Mouse (Mus musculus): ENCODE results near the gene 1810062G17Rik. TPM values are rescaled to one million over a fixed set of nuclear protein-coding genes. Genes with fewer than 3 reads are reported as not detected.

1810062G17Rik gene
- polyA plus RNA-seq, 1 experiment, result 0.46 TPM

DNA sequence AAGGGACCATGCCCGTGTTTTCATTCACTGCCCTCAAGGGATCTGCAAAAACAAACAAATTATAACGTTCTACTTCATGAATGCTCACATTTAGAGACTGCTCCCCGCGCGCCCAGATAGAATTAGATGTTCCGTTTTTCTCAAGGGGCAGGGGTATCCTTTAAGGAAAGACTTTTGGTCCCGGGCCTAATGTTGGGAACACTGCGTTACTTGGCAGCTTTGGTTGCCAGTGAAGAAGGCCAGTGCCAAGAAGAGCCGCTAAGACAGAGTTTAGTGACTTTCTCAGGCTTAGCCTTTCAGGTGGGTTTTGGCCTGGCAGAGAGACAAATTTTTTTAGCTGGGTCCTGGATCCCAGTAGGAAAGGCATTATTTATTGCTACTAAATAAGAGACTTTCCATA lies 20.5 kb downstream of the 1810062G17Rik start:
- Histone ChIP-seq H3K4me3 (no peak overlapping the region), H3K79me2 (ENCODE audit: control insufficient read depth, insufficient read depth) (no peaks in the 10 kb centered on the region), H3K27me3 (ENCODE audit: control insufficient read depth, insufficient read depth, insufficient read length) (no peaks in the 10 kb centered on the region), H3K4me2 (ENCODE audit: low read depth) (no peak overlapping the region), H3K36me3 (ENCODE audit: control insufficient read depth, insufficient read depth) (no peaks in the 10 kb centered on the region), H3ac (ENCODE audit: control insufficient read depth, insufficient read length) (no peak overlapping the region)
- no peak for TF ChIP-seq CEBPB (IDR thresholded peaks at IDR 0.05; ENCODE audit: insufficient read depth, poor library complexity, severe bottlenecking)
- no peak for TF ChIP-seq TCF12 (IDR thresholded peaks at IDR 0.05; ENCODE audit: insufficient read depth, poor library complexity, severe bottlenecking)
- no peak for TF ChIP-seq MAX (IDR thresholded peaks at IDR 0.05; ENCODE audit: low read depth)
- TF ChIP-seq MYOD1 (IDR thresholded peaks at IDR 0.05; ENCODE audit: control insufficient read depth in 1 of 3, insufficient read length in 2 of 3, low read depth in 2 of 3), result no peak
- no peak for TF ChIP-seq REST (IDR thresholded peaks at IDR 0.05; ENCODE audit: insufficient read depth, insufficient read length)
- TF ChIP-seq TCF3 (IDR thresholded peaks at IDR 0.05; ENCODE audit: insufficient read length, low read depth), result no peak
- no peak for TF ChIP-seq MYOG (IDR thresholded peaks at IDR 0.05; ENCODE audit: control insufficient read depth in 1 of 3, insufficient read depth in 1 of 3, insufficient read length in 2 of 3, low read depth in 2 of 3)
- no peak for TF ChIP-seq SRF (IDR thresholded peaks at IDR 0.05; ENCODE audit: control insufficient read depth, insufficient read length, low read depth)
- TF ChIP-seq USF1 (IDR thresholded peaks at IDR 0.05; ENCODE audit: low read depth), result no peak
- TF ChIP-seq E2F4 (IDR thresholded peaks at IDR 0.05; ENCODE audit: insufficient read depth), result no peak
- TF ChIP-seq POLR2AphosphoS2 (IDR thresholded peaks at IDR 0.05; ENCODE audit: insufficient read length, low read depth), result no peak

DNA sequence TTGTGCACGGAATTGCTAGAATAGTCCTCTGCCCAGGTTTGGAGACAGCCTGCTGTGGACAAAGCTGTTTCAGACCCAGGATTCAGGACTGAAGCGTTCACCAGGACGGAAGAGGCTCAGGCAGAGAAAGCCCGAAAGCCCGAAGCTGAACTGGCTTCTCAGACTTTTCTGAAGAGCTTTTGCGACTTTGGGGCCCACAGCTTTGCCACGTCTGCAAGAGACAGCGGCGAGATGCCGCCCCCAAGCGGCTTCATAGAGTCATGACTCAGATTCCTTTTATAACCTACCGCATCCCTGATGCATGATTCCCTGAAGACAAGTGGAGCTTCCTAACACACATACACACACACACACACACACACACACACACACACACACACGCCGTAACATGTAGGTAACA lies 21.0 kb downstream of the 1810062G17Rik start:
- Histone ChIP-seq H3K36me3 (ENCODE audit: control insufficient read depth, insufficient read depth) (no peaks in the 10 kb centered on the region), H3ac (ENCODE audit: control insufficient read depth, insufficient read length) (no peak overlapping the region), H3K4me3 (no peak overlapping the region), H3K79me2 (ENCODE audit: control insufficient read depth, insufficient read depth) (no peaks in the 10 kb centered on the region), H3K27me3 (ENCODE audit: control insufficient read depth, insufficient read depth, insufficient read length) (no peaks in the 10 kb centered on the region), H3K4me2 (ENCODE audit: low read depth) (peak overlapping the region; percentile 58)
- no peak for TF ChIP-seq MYOD1 (IDR thresholded peaks at IDR 0.05; ENCODE audit: control insufficient read depth in 1 of 3, insufficient read length in 2 of 3, low read depth in 2 of 3)
- no peak for TF ChIP-seq USF1 (IDR thresholded peaks at IDR 0.05; ENCODE audit: low read depth)
- no peak for TF ChIP-seq E2F4 (IDR thresholded peaks at IDR 0.05; ENCODE audit: insufficient read depth)
- TF ChIP-seq REST (IDR thresholded peaks at IDR 0.05; ENCODE audit: insufficient read depth, insufficient read length), result no peak
- TF ChIP-seq TCF12 (IDR thresholded peaks at IDR 0.05; ENCODE audit: insufficient read depth, poor library complexity, severe bottlenecking), result no peak
- no peak for TF ChIP-seq POLR2A (IDR thresholded peaks at IDR 0.05; ENCODE audit: insufficient read length, low read depth)
- TF ChIP-seq MYOG (IDR thresholded peaks at IDR 0.05; ENCODE audit: control insufficient read depth in 1 of 3, insufficient read depth in 1 of 3, insufficient read length in 2 of 3, low read depth in 2 of 3), result no peak
- TF ChIP-seq SRF (IDR thresholded peaks at IDR 0.05; ENCODE audit: control insufficient read depth, insufficient read length, low read depth), result no peak
- no peak for TF ChIP-seq CEBPB (IDR thresholded peaks at IDR 0.05; ENCODE audit: insufficient read depth, poor library complexity, severe bottlenecking)
- TF ChIP-seq POLR2AphosphoS2 (IDR thresholded peaks at IDR 0.05; ENCODE audit: insufficient read length, low read depth), result no peak

DNA sequence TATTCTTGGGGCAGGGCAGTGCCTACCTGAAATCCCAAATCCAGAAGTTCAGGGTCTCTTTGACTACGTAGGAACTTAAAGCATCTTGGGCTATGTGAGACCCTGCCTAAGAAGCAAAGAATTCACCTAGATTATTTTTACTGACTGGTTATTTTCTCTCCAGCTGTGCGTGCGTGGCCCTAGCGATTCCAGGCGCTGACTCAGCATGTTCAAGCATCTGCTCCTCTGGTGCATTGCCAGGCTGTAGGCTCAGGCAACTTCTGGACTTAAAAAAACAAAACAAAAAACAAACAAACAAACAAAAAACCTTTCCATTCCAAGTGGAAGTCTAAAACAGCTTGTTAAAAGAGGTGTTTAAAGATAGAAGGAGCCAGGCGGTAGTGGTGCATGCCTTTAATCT lies 22.5 kb downstream of the 1810062G17Rik start:
- Histone ChIP-seq H3ac (ENCODE audit: control insufficient read depth, insufficient read length) (no peak overlapping the region), H3K27me3 (ENCODE audit: control insufficient read depth, insufficient read depth, insufficient read length) (no peaks in the 10 kb centered on the region), H3K36me3 (ENCODE audit: control insufficient read depth, insufficient read depth) (no peaks in the 10 kb centered on the region), H3K4me2 (ENCODE audit: low read depth) (no peak overlapping the region), H3K79me2 (ENCODE audit: control insufficient read depth, insufficient read depth) (no peaks in the 10 kb centered on the region), H3K4me3 (no peak overlapping the region)
- TF ChIP-seq MYOD1 (IDR thresholded peaks at IDR 0.05; ENCODE audit: control insufficient read depth in 1 of 3, insufficient read length in 2 of 3, low read depth in 2 of 3) (no peak), TCF3 (IDR thresholded peaks at IDR 0.05; ENCODE audit: insufficient read length, low read depth) (no peak), E2F4 (IDR thresholded peaks at IDR 0.05; ENCODE audit: insufficient read depth) (no peak), CEBPB (IDR thresholded peaks at IDR 0.05; ENCODE audit: insufficient read depth, poor library complexity, severe bottlenecking) (no peak)

DNA sequence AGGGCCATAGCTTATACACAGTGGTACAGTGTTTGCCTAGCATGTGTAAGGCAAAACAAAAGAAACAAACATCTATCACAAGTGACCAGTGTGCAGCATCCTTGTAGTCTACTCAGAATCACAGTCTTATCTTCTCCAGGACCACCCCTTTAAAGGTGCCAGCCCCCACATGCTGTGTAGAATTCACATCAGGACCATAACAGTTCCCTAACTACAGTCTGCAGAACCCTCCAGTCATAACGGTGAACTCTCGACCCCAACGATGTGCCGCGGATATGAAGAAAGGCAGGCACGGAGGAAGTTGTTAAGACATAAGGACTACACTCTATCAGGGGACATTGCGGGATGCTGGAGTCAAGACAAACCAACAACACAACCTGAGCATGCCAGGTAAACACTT lies 23.7 kb downstream of the 1810062G17Rik start:
- no peak for TF ChIP-seq TCF3 (IDR thresholded peaks at IDR 0.05; ENCODE audit: insufficient read length, low read depth)
- no peak for TF ChIP-seq REST (IDR thresholded peaks at IDR 0.05; ENCODE audit: insufficient read depth, insufficient read length)
- no peak for TF ChIP-seq MYOD1 (IDR thresholded peaks at IDR 0.05; ENCODE audit: control insufficient read depth in 1 of 3, insufficient read length in 2 of 3, low read depth in 2 of 3)
- no peak for TF ChIP-seq POLR2A (IDR thresholded peaks at IDR 0.05; ENCODE audit: insufficient read length, low read depth)
- TF ChIP-seq USF1 (IDR thresholded peaks at IDR 0.05; ENCODE audit: low read depth), result no peak
- no peak for TF ChIP-seq CEBPB (IDR thresholded peaks at IDR 0.05; ENCODE audit: insufficient read depth, poor library complexity, severe bottlenecking)
- TF ChIP-seq SRF (IDR thresholded peaks at IDR 0.05; ENCODE audit: control insufficient read depth, insufficient read length, low read depth), result no peak
- TF ChIP-seq TCF12 (IDR thresholded peaks at IDR 0.05; ENCODE audit: insufficient read depth, poor library complexity, severe bottlenecking), result no peak
- Histone ChIP-seq H3K36me3 (ENCODE audit: control insufficient read depth, insufficient read depth) (no peaks in the 10 kb centered on the region), H3ac (ENCODE audit: control insufficient read depth, insufficient read length) (no peak overlapping the region), H3K79me2 (ENCODE audit: control insufficient read depth, insufficient read depth) (no peaks in the 10 kb centered on the region), H3K27me3 (ENCODE audit: control insufficient read depth, insufficient read depth, insufficient read length) (no peaks in the 10 kb centered on the region), H3K4me2 (ENCODE audit: low read depth) (no peak overlapping the region), H3K4me3 (no peak overlapping the region)

DNA sequence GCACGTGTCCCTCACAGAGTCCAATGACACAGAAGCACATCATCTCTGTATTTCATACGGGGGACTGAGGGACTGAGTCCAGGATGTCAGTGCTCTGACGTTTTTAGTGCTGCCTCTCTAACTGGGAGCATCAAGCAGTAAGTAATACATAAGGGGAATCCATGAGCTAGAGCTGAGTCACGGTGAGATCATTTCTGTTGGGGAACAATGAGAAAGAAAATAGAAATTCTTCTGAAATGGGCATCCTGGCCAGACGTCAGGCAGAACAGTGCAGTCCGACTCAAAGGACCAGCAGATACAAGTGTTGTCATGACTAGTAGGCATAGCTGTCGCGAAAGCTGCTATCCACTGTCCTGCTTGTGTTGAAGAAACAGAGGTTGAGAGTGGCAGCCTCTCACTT lies 25.2 kb downstream of the 1810062G17Rik start:
- H3K79me2 ChIP-seq (ENCODE audit: control insufficient read depth, insufficient read depth), result no peaks in the 10 kb centered on the region
- H3K4me3 ChIP-seq, result no peak overlapping the region
- no peak overlapping the region for H3ac ChIP-seq (ENCODE audit: control insufficient read depth, insufficient read length)
- TF ChIP-seq POLR2AphosphoS2 (IDR thresholded peaks at IDR 0.05; ENCODE audit: insufficient read length, low read depth), result no peak
- no peak for TF ChIP-seq POLR2A (IDR thresholded peaks at IDR 0.05; ENCODE audit: insufficient read length, low read depth)
- no peak for TF ChIP-seq SRF (IDR thresholded peaks at IDR 0.05; ENCODE audit: control insufficient read depth, insufficient read length, low read depth)
- TF ChIP-seq MYOD1 (IDR thresholded peaks at IDR 0.05; ENCODE audit: control insufficient read depth in 1 of 3, insufficient read length in 2 of 3, low read depth in 2 of 3), result no peak
- TF ChIP-seq MYOG (IDR thresholded peaks at IDR 0.05; ENCODE audit: control insufficient read depth in 1 of 3, insufficient read depth in 1 of 3, insufficient read length in 2 of 3, low read depth in 2 of 3), result no peak
- no peak for TF ChIP-seq CEBPB (IDR thresholded peaks at IDR 0.05; ENCODE audit: insufficient read depth, poor library complexity, severe bottlenecking)
- no peak for TF ChIP-seq USF1 (IDR thresholded peaks at IDR 0.05; ENCODE audit: low read depth)
- no peak for TF ChIP-seq E2F4 (IDR thresholded peaks at IDR 0.05; ENCODE audit: insufficient read depth)
- no peak for TF ChIP-seq TCF12 (IDR thresholded peaks at IDR 0.05; ENCODE audit: insufficient read depth, poor library complexity, severe bottlenecking)
- TF ChIP-seq MAX (IDR thresholded peaks at IDR 0.05; ENCODE audit: low read depth), result no peak
- no peaks in the 10 kb centered on the region for H3K36me3 ChIP-seq (ENCODE audit: control insufficient read depth, insufficient read depth)
- H3K4me2 ChIP-seq (ENCODE audit: low read depth), result peak overlapping the region; percentile 33
- H3K27me3 ChIP-seq (ENCODE audit: control insufficient read depth, insufficient read depth, insufficient read length), result no peaks in the 10 kb centered on the region

Measured in myocyte (in vitro differentiated cells).